Mouse (Mus musculus) layer of hippocampus, postnatal 25 days (tissue): ENCODE measurements around the gene Lmna. TPM values are rescaled to one million over a fixed set of nuclear protein-coding genes. Genes with fewer than 3 reads are reported as not detected.
A peak's percentile ranks its signal among the peaks of the same experiment; 100 is the strongest.

Source experiments
- DNase-seq, 2 experiments: peaks; one replicate each; pipeline ENCODE4 v3.0.0; 2022; ENCODE audit warnings: mixed read lengths in 2 of 2, low spot score in 1 of 2; ENCODE audit errors: extremely low spot score in 1 of 2
- total RNA-seq, 2 experiments: library from RNA; stranded (reverse); gene quantifications; 2 replicates each; pipeline ENCODE4 v1.2.3; 2021

Gene Lmna
- total RNA-seq, 2 experiments from 2014 or later, result 35.6 to 38.8 TPM

DNA sequence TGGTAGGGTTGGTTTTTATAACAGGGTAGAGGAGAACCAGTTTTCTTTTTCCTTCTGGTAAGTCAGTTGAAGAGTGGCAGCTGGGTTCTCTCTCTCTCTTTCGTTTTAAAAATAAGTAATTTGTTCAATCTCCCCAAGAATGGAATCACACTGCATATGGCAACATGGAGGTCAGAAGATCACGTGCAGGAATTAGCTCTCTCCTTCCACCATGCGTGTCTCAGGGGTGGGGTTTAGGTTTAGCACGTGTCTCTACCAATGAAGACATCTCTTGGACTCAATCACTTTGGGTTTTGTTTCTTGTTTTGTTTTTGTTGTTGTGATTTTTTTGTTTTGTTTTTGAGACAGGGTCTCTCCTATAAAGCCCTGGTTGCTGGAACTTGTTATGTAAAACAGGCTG is 29.9 kb downstream of the Lmna start:
- no peak for DNase-seq

DNA sequence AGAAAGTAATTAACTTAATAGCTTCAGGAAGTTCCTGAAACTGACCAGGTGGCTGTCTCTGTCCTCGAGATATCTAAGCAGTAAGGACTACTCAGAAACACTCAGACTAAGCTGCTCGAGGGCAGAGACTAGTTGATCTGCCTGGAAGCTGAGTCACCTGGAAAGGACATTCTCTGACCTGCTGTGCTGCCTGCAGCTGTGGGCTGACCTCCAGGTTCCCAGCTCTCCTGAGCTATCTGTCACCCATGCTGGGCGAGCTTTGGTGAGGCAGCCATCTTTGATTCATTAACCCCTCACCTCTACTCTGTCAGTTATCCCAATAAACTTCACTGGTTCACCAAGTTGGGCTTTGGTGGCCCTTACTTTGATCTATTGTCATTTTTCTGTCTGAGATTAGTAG is 30.6 kb downstream of the Lmna start:
- DNase-seq, result no peak

DNA sequence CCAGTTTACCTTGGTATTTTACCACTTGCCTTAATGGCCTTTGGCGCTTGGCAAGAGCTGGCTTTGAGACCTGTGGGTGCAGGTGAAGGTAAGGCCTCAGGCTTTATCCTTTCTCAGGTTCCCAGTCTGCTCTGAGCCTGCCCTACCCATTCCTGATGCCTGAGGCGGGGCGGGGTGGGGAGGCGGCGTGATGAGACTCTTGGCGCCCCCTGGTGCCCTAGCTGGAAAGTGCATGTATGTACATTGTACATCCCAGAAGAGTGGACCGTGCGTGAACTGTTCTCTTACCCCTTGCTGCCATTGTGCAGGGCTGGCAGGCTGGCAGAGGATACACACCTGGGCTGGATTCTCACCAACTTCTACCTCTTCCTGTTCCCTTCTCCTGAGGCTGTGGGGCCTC is 32.0 kb downstream of the Lmna start:
- peak; percentile 80 to 92 for DNase-seq

DNA sequence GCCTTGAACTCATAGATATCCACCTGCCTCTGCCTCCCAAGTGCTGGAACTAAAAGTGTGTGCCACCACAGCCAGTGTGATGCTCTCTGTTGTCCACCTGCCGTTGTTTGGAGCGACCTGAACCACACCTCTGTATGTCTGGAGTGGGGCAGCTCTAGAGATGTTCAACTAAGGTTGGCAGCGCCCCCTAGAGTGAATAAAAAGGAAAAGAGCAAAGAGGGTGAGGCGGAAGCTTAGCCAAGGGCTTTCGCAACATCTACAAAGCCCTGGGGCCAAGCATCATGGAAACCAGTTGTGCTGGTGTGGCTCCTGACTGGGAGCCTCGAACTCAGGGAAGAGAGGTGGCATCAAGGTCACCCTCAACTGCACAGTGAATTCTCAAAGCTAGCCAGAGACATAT is 33.4 kb downstream of the Lmna start:
- no peak for DNase-seq

DNA sequence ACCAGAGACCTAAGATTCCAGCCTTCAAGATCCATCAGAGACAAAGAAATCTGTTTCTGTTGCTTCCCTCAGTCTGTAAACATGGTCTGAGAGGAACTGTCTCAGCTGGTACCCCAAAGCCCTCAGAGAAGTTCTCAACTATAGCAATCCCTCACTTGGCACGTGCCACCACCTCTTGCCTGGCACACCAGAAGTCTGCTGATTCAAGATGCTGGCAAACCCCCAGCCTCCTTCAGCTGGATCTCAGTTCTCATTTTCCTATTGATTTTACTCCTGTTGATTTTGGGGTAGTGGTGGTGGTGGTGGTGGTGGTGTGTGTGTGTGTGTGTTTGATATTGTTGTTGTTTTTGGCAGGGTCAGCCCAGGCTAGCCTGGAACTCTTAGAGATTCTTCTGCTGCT is 36.2 kb downstream of the Lmna start:
- no peak for DNase-seq

DNA sequence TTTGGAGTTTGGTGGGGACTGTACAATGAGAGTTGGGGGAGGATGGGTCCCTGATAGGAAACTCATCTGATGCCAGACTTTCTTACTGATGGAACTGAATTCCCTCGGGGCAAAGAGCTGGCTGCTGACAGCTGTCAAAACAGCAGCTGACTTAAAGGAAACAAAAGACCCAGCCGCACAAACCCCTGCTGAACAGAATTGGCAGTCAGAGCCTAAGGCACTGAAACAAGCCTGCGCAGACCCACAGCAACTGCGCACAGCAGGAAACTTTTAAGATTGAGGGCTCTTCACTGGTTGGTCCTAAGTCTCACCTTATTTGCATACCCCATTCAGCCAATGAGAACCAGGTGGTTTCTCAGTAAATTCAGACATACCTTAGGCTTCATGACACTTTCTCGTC is 36.7 kb downstream of the Lmna start:
- DNase-seq, result no peak

DNA sequence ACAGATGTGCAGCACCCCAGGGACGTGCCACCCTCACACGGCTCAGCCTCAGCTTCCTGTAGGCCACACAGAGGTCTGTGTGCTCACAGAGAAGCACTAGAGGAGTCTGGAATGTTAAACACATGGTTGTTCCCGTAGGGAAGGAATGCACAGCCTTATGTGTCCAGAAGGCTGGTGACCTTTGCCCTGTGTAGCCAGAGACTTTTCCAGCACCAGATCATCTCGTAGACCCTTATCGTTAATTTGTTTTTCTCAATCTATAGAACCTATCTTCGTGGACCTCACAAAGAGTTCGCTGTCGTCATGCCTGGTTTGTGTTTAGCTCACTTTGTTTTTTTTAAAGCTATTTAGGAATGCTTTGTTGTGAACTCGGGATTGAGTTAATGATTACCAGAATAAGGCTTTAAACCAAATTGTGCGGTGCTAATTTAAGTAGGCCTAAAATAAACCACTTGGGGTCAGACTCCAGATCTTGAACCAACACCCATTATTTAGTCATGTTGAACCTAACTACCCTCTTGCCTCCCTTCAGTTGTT is 38.7 kb downstream of the Lmna start:
- no peak for DNase-seq

DNA sequence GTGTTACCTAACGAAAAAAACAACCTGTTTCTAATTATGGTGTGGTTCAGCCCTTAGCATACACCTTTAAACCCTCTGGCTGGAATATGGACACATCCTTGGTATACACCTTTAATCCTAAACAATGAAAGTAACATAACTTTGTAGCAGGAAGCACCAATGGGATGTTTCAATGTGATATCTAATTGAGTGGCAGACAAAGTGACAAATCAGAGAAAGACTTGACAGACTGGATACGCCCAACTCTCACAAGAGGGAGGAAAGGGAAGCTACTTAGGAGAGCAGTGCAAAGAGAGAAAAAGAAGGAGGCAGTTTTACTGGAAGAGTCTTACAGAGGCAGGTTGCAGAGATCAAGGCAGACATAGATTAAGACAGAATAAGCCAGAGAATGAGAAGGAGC is 40.3 kb downstream of the Lmna start:
- DNase-seq, result no peak

DNA sequence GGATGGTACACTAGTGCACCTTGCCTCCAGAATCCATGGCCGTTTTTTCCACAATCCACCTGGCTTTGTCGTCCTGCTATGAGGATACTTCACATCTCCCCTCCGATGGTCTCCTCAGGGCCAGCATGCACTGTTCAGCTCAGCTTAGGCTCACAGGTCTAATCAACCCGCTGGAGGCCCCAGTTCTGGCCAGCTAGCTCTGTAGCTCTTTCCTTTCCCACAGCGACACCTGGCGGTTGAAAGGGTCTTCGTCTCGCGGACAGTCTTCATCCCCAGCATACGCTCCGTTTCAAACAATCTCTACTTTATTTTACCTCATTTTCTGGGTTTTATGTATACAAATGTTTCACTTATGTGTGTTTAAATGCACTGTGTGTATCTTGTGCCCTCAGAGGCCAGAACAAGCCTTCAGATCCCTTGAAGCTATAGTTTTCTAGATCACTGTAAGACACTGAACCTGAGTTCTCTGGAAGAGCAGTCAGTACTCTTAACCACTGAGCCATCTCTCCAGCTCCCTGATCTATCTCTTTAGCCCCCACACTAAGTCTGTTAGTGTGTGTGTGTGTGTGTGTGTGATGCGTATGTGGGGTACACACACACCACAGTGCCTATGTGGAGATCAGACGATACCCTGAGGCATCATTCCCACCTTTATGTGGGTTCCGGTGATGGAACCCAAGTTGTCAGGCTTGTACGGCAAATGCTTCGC is 42.5 kb downstream of the Lmna start:
- DNase-seq, result peak; percentile 86 to 99

DNA sequence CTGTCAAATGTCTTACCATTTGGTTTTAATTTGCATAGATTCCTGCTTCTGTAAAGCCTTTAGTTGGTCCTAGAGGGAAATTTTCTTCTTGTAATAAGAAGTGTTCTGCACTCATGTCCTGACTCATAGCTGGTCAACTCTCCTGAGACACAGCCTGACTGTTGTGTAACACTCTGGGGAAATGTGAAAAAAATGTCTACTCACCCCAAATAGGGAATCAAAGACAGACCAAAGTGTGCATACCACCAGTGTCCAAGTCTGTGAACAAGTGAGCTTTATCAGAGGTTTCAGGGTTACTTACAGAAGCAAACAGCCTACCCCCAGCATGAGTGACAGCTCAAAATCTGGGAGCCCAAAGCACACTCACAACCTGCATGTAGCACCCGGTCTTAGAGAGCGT is 44.6 kb downstream of the Lmna start:
- DNase-seq, result no peak

DNA sequence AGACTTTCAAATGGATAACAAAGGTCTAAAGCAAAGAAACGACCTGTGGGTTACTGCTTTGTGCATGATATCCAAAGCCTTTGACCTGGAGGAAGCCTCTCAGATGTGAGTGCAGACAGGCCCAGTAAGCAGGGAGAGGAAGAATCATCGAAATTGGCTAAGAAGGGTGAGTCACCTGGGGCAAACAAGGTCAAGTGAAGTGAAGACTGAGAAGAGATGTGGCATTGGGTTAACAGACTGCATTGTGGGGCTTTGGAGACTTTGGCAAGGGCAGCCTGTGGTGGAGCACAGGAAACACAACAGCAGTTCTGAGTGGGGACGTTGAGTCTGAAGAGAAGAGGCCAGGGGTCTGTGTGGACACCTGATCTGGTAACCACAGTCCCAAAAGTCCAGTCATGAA is 45.3 kb downstream of the Lmna start:
- no peak for DNase-seq

DNA sequence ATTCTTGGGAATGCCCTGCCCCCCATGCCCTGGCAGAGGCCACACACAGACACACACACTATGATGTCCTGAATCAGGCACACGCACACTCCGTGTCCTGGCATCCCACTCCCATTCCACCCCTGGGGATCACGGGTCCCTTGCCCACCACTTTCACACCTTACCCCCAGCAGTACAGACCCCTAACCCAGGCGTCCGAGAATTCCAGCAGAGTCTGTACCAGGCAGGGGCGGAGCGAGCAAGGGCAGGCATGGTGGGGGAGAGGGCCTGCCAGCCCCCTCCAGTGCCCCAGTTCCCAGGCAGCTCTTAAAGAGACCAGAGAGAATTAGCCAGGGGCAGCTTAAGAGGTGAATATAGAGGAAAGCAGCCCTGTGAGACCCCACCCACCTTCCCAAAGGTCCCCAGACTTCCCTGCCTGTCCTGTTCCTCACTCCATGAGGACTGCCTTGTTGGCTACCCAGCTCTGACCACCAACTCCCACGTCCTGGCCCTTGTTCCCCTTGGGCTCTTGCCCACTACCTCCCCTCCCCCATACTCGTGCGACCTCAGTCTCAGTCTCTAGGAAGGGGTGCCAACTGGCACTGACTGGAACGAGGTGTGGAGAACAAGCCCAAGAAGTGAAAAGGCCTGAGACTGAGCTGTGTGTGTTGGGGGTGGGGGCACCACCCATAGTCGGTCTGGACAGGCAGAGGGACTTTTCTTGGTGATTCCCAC is 48.6 kb downstream of the Lmna start, which contains the start of gene Sema4a:
Gene Sema4a (minus strand): TSS at position 200 of the 714 bp plus-strand sequence.
- no peak for DNase-seq

DNA sequence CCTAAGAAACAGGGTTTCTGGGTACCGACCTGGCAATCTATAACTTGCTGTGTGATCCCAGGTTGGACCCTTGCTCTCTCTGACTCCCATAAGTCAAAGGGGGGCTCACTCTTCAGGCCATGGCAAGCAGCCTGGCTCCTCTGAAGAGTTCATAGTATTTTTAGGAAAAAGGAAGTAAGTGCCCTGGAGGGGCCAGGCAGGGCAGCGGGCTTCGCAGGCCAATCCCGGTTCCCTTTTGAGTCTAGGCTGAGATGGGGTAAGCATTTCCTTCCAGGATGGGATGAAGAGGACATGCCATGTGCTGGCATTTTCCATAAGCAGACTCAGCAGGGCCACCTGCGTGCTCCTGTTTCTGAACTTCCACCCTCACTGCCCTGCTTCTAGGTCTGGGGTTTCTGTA is 49.7 kb downstream of the Lmna start:
- no peak for DNase-seq

DNA sequence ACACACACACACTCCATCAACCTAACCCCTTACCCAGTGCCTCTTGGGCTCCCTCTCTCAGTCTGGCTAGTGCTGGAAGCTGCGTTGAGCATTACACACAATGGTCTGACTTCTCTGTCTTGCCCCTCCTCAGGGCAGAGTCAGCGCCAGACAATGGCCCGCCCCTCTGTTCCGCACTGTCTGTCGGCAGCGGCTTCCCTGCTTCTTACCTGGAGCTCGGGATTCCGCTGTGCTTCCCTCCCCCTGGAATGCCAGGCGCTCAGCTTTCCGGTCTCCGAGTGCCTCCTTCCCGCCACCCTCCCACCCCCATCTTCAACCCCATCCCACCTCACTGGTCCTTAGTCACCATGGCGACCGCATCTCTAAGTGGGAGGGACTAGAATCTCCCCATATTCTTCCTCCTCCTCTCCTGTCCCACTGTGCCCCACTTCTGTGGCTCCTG is 51.0 kb downstream of the Lmna start:
- no peak for DNase-seq

DNA sequence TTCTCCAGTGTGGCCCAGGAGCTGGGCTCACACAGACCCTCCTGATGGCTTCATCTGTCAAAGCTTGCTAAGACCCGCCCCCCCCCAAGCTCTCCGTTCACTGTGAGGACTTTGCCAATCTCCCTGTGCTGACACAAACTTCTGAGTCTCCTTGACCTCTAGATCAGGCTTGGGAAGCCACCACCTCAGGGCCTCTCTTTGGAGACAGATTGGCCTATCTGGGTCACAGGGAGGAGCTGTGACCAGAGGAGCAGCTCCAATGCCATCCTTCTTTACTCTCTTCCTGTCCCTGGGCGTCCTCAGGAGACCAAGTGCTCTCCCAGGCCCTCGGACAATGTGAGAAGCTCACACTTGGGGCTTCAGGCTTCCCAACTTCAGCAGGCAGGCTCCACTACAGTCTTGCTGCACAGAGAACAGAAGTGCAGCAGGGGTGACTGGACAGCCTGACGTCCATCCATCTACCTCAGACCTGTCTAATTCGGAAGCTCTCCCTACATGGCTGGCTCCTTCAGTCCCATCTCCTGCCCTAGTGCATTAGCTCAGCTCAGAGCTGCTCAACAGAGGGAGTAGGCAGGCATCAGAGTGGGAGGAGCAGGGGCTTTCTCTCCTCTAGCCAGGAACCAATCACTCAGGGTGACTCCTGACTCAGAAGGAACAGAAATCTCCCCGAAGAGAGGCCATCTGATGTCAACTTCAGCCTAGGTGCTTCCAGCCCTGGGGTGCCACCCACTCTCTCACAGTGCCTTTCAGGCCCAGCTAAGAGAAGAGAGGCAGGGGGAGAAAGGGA is 52.8 kb downstream of the Lmna start:
- no peak for DNase-seq

DNA sequence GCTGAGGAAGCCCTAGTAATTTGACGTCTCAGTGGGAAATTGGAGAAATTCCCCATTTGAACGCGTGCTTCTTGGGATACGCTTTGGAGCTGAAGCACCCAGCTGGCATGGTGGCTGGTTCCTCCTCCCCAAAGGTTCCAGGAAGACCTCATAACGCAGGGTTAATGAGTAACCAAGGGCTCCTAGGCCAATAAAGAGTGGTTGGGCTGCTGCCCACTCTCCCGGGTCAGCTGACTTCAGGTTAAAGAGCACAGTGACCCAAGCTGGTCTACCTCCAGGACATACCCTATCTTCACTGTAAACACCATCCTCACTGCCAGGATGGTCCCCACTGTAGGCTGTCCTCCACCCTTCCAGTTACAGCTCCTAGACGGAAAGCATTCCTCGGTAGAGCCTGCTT is 53.4 kb downstream of the Lmna start:
- no peak for DNase-seq

DNA sequence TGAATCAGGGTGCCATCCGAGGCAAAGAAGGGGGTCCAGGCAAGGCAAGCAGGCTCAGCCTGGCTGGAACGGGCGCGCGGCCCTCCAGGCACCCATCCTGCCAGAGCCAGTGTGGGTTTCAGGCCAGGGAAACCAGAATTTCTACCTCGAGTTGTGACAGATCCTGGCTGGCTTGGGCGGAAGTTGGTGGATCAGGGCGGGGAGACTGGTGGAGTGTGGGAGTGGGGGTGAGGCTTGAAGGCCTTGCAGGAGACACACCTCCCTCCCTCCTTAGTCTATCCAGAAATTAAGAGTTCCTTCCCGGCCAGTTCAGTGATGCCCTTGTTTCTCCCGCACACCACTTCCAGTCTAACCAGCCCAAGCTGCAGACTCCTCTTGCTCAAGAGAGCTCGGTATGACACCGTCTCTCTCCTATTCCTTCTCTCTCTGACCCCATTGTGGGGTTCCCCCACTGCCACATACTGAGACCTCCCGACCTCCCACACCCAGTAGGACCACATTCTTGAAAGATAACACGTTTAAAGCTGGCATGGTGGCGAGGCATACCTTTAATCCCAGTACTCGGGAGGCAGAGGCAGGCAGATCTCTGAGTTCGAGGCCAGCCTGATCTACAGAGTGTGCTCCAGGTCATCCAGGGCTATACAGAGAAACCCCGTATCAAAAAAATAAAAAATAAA is 54.0 kb downstream of the Lmna start:
- DNase-seq, result no peak

DNA sequence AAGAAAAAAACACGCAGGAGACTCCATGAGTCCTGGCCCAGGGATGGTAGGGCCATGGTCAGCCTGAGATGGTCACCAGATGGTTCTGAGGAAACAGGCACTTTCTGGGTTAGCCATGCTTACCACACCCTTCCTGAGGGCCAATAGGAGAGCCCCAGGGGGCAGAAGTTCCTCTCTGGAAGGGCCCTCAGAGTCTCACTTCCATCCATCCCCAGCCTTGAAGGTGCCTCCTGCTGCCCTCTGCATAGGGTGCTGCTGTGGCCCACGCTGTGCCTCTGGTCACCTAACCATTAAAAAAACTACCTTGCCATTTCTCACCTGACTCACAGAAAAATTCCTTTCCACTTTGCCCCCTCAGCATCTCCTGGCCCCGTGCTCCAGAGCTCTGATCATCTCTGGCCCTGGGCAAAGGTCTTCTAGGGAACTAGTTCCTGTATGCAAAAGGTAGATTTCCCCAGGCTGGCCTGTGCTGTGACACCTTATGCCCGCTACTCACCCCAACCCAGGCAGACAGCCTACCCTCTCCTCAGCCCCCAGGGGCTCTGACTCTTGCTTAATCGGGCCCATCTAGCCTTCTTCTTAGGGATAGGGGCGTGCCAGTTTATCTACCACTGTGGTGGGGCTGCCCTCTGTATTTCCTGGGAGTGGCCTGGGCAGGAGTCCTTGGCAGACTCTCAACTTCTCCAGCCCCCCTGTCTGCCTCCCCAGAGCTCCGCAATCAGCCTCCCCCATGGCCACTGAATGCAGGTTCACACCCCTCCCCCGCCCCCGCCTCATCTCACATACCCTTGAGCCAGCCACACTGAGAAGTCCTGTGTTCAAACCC is 54.8 kb downstream of the Lmna start:
- DNase-seq, result no peak

DNA sequence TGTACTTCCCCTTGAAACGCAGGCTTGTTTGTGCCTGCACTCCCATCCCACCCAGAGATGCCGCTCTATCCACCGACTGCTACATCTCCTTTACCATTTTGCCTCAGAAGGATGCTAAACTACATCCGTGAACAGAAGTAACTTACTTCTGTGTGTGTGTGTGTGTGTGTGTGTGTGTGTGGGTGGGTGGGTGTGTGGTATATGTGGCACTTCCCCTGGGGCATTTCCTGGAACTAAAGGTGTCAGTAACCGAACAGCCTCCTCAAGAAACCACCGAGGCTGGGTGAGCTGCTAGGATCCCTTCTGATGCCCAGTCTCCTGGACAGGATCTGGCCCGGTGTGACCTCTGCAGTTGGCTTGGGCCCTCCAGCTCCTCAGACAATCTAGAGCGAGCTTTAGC is 55.8 kb downstream of the Lmna start:
- no peak for DNase-seq

DNA sequence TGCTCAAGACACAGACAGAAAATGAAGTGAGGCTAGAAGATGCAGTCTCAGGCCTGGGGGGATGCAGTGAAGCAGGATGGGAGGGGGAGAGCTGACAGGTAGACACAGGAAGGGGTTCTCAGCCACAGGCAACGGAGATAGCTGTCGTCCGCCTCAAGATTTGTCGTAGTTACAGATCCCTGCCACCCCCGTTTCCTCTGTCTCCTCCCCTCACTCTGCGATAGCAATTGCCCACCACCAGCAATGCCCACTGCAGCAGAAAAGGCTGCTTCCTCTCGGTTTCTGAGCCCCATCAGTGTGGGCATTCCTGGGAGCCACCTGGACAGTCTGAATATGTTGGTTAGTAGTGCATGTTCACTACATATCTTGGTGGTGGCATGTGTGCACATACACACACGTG is 56.4 kb downstream of the Lmna start:
- no peak for DNase-seq
